Mouse (Mus musculus) MEL (cell line): ENCODE measurements around the gene Fgfr1op2.

Experiments used
- CTCF ChIP-seq, 3 experiments: IDR thresholded peaks in 2 of 3; conservative IDR thresholded peaks in 1 of 3; 2 replicates each; pipeline ENCODE4 v1.5.1; 2011 to 2012; ENCODE audit warnings: low read length in 3 of 3, low read depth in 2 of 3, mild to moderate bottlenecking in 2 of 3, improper control_type of control experiment in 1 of 3, inconsistent platforms in 1 of 3, mixed read lengths in 1 of 3, moderate library complexity in 1 of 3; ENCODE audit not compliant: control insufficient read depth in 1 of 3, insufficient read depth in 1 of 3, poor library complexity in 1 of 3, severe bottlenecking in 1 of 3
- E2F4 ChIP-seq: IDR thresholded peaks from 2 replicates; pipeline ENCODE4 v1.6.1; 2011; ENCODE audit warnings: low read depth, low read length, improper control_type of control experiment, borderline replicate concordance
- EP300 ChIP-seq, 2 experiments: IDR thresholded peaks; 2 replicates each; pipeline ENCODE4 v1.6.1; 2011; ENCODE audit warnings: improper control_type of control experiment in 2 of 2, low read length in 2 of 2, low read depth in 1 of 2, mild to moderate bottlenecking in 1 of 2
- GATA1 ChIP-seq: IDR thresholded peaks from 2 replicates; pipeline ENCODE4 v1.6.1; 2011; ENCODE audit warnings: low read depth, low read length, improper control_type of control experiment
- POLR2A ChIP-seq, 2 experiments: IDR thresholded peaks; 2 replicates each; pipeline ENCODE4 v1.6.1; 2011 to 2012; ENCODE audit warnings: low read length in 2 of 2, mild to moderate bottlenecking in 2 of 2, control low read depth in 1 of 2, improper control_type of control experiment in 1 of 2, low read depth in 1 of 2, moderate library complexity in 1 of 2; ENCODE audit not compliant: control insufficient read depth in 1 of 2, insufficient read depth in 1 of 2, poor library complexity in 1 of 2
- POLR2AphosphoS5 ChIP-seq: IDR thresholded peaks from 2 replicates; pipeline ENCODE4 v1.6.1; 2012; ENCODE audit warnings: low read depth, borderline replicate concordance, mild to moderate bottlenecking, inconsistent platforms, low read length, moderate library complexity, mixed read lengths
- SMC3 ChIP-seq: IDR thresholded peaks from 2 replicates; pipeline ENCODE4 v1.6.1; 2011; ENCODE audit warnings: low read depth, low read length, improper control_type of control experiment
- TBP ChIP-seq: IDR thresholded peaks from 2 replicates; pipeline ENCODE4 v1.8.0; 2011; ENCODE audit warnings: low read depth, low read length, improper control_type of control experiment
- TCF12 ChIP-seq: IDR thresholded peaks from 2 replicates; pipeline ENCODE4 v1.6.1; 2014; ENCODE audit warnings: low read depth, mild to moderate bottlenecking, inconsistent platforms, low read length, improper control_type of control experiment, moderate library complexity
- USF1 ChIP-seq: IDR thresholded peaks from 2 replicates; pipeline ENCODE4 v1.6.1; 2014; ENCODE audit warnings: low read depth, mild to moderate bottlenecking, inconsistent platforms, low read length, improper control_type of control experiment, moderate library complexity

DNA sequence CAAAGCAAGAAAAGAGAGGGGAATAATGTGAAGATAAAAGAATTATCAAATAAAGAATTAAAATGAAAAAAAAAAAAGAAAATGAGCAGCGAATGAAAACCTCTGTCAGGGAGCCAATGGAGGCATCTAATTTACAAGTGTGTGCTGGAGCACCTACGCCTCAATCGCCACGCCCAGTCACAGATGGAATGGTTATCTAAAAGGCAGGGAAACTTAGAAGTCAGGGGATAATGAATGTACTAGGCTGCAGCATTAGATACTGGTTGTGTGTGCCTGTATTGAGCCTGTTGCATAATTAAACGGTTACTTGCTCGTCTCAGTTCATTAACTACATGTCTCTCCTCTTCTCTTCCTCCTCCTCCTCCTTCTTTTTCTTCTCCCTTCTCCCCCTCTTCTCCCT lies 34.4 kb downstream of the Fgfr1op2 start:
- TF ChIP-seq POLR2A (IDR thresholded peaks at IDR 0.05; ENCODE audit: control insufficient read depth in 1 of 2, insufficient read depth in 1 of 2, low read depth in 1 of 2, low read length in 2 of 2, poor library complexity in 1 of 2) (no peak), USF1 (no peak), SMC3 (no peak), CTCF (IDR thresholded peaks at IDR 0.05 in 2 of 3, conservative IDR thresholded peaks at IDR 0.05 in 1 of 3; ENCODE audit: control insufficient read depth in 1 of 3, insufficient read depth in 1 of 3, low read depth in 2 of 3, low read length in 3 of 3, poor library complexity in 1 of 3, severe bottlenecking in 1 of 3) (no peak), TCF12 (no peak), POLR2AphosphoS5 (no peak), EP300 (IDR thresholded peaks at IDR 0.05; ENCODE audit: low read depth in 1 of 2, low read length in 2 of 2) (no peak), GATA1 (no peak), E2F4 (no peak), TBP (no peak)
